Mouse (Mus musculus): ENCODE measurements at regions not wholly inside any gene's neighbourhood (a gene's known extent, or its start where the extent isn't known, plus 50 kb on each side); places are given as distances from the start of the nearest gene placed in this dataset.
A peak's percentile ranks its signal among the peaks of the same experiment; 100 is the strongest.

DNA sequence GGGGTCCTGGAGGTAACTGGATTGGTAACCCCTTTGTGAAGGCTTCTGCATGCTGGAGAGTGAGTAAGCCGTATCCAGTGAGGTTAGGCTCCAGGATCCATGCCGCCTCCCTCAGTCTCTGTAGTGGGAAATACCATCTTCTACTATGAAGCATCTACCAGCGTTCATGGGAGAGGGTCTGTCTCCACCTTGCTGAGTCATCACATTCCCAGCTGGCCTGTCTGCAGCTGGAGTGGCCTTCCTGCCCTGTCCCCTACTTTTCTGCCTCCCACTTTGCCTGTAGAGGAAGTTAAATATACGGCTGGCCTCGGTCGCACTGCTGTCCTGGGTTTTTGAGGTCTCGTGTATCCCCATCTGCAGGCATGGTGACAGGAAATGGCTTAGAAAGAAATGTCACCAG is 78.0 kb upstream of the Sec14l1 start:
- DNase-seq (ENCODE audit: low spot score) (no peak), ATAC-seq (ENCODE audit: low FRiP score, low read depth) (0 out of 2 replicates have a peak, but pooled peaks have one; percentile 10)
- 41% methylated on average over 7 of the region's 7 CpGs for WGBS
- Histone ChIP-seq H3K27me3 (ENCODE audit: control insufficient read depth, insufficient read depth, low read length) (no peaks in the 10 kb centered on the region), H3K36me3 (ENCODE audit: control insufficient read depth, insufficient read depth, low read length) (no peaks in the 10 kb centered on the region), H3K9ac (ENCODE audit: low read depth, low read length, severe bottlenecking) (no peak overlapping the region), H3K9me3 (ENCODE audit: control insufficient read depth, low read length) (no peaks in the 10 kb centered on the region), H3K4me2 (replicated peaks; ENCODE audit: low read depth, low read length, severe bottlenecking) (no peak overlapping the region), H3K4me1 (ENCODE audit: control insufficient read depth, insufficient read depth, low read length) (peaks cover 11% of the 10 kb centered on the region), H3K27ac (replicated peaks; ENCODE audit: low read depth, low read length) (no peak overlapping the region), H3K4me3 (replicated peaks; ENCODE audit: low read length) (no peak overlapping the region)
- TF ChIP-seq POLR2A (IDR thresholded peaks at IDR 0.05; ENCODE audit: borderline replicate concordance, extremely low read depth, insufficient read depth, insufficient read length), result no peak

DNA sequence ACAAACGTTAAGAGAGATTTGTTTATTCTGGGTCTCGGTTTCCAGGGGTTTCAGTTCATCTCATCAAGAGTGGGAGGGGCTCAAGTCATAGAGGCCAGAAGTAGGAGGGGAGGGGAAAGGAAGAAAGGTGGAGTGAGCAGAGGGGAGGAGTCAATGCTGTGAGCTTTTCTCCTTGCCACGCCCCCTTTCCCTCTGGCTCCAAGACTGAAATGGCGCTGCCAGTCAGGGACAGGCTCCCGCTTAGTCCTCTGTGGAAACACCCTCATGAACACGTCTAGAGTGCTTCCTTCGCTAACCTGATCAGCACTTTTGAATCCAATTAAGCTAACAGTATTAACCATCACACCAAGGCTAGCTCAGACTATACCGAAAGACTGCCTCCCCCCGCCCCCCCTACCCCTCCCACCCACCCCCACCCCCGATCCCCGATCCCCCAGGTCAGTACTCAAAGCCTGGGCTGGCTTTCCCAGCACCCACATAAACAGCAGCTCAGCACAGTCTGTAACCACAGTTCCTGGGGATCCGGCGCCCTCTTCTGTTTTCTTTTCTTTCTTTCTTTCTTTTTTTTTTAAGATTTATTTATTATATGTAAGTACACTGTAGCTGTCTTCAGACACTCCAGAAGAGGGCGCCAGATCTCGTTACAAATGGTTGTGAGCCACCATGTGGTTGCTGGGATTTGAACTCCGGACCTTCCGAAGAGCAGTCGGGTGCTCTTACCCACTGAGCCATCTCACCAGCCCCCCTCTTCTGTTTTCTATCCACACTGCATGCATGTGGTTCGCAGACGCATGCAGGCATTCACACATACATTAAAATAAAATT is 76.5 kb upstream of the Sec14l1 start:
- no peak overlapping the region for H3K4me3 ChIP-seq (replicated peaks; ENCODE audit: low read length)
- peaks cover 13% of the 10 kb centered on the region for H3K4me1 ChIP-seq (ENCODE audit: control insufficient read depth, insufficient read depth, low read length)
- peak; percentile 44 for DNase-seq (ENCODE audit: low spot score)
- no peak overlapping the region for H3K9ac ChIP-seq (ENCODE audit: low read depth, low read length, severe bottlenecking)
- no peaks in the 10 kb centered on the region for H3K9me3 ChIP-seq (ENCODE audit: control insufficient read depth, low read length)
- 44% methylated on average over 20 of the region's 20 CpGs for WGBS
- no peaks in the 10 kb centered on the region for H3K27me3 ChIP-seq (ENCODE audit: control insufficient read depth, insufficient read depth, low read length)
- no peak overlapping the region for H3K4me2 ChIP-seq (replicated peaks; ENCODE audit: low read depth, low read length, severe bottlenecking)
- no peaks in the 10 kb centered on the region for H3K36me3 ChIP-seq (ENCODE audit: control insufficient read depth, insufficient read depth, low read length)
- ATAC-seq (ENCODE audit: low FRiP score, low read depth), result no peak
- H3K27ac ChIP-seq (replicated peaks; ENCODE audit: low read depth, low read length), result no peak overlapping the region
- no peak for TF ChIP-seq POLR2A (IDR thresholded peaks at IDR 0.05; ENCODE audit: borderline replicate concordance, extremely low read depth, insufficient read depth, insufficient read length)

DNA sequence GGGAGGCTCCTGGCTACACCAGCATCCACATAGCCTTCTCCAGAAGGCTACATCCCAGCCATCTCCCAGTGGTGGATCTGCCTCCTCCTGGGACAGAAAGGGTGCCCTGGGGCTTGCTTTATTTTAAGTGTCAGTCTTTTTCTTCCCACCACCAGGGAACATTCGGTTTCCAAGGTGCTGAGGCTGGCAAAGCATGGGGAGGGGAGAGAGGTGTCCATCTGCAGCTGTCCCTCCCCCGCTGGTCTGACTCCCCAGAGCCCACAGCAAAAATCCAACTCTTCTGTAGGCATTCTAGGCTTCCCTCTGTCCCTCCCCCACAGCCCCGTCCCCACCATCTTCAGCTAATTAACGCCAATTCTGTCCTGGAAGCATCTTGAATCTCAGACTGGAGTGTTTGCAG is 74.1 kb upstream of the Sec14l1 start:
- DNase-seq (ENCODE audit: low spot score) (no peak), ATAC-seq (ENCODE audit: low FRiP score, low read depth) (no peak)
- H3K36me3 ChIP-seq (ENCODE audit: control insufficient read depth, insufficient read depth, low read length), result no peaks in the 10 kb centered on the region
- H3K27me3 ChIP-seq (ENCODE audit: control insufficient read depth, insufficient read depth, low read length), result no peaks in the 10 kb centered on the region; the same call in 1 of the 2 replicates
- H3K9me3 ChIP-seq (ENCODE audit: control insufficient read depth, low read length), result no peaks in the 10 kb centered on the region
- peaks cover 10% of the 10 kb centered on the region for H3K4me1 ChIP-seq (ENCODE audit: control insufficient read depth, insufficient read depth, low read length)
- no peak overlapping the region for H3K4me2 ChIP-seq (replicated peaks; ENCODE audit: low read depth, low read length, severe bottlenecking)
- H3K4me3 ChIP-seq (replicated peaks; ENCODE audit: low read length), result no peak overlapping the region
- 1% methylated on average over 4 of the region's 4 CpGs for WGBS
- H3K27ac ChIP-seq (replicated peaks; ENCODE audit: low read depth, low read length), result no peak overlapping the region
- no peak for TF ChIP-seq POLR2A (IDR thresholded peaks at IDR 0.05; ENCODE audit: borderline replicate concordance, extremely low read depth, insufficient read depth, insufficient read length)
- H3K9ac ChIP-seq (ENCODE audit: low read depth, low read length, severe bottlenecking), result no peak overlapping the region

DNA sequence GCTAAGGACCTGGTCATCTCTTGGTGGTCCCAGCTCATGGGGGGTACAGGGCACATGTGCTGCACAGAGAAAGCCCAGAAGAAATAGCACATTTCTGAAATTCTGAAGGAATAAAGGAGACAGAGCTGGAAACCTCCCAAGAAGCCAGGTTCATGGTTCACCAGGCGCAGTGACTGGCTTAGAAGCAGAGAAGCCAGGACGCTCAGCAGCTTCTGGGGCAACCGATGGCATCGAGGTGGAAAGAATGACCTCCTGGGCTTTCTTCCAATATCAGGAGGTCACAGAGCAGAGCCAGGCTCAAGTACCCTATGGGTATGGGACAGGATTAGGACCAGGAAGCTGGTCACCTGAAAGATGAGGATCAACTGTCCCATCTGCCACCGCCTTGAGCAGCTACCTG is 72.6 kb upstream of the Sec14l1 start:
- no peak overlapping the region for H3K4me2 ChIP-seq (replicated peaks; ENCODE audit: low read depth, low read length, severe bottlenecking)
- no peak overlapping the region for H3K9ac ChIP-seq (ENCODE audit: low read depth, low read length, severe bottlenecking)
- DNase-seq (ENCODE audit: low spot score) (no peak), ATAC-seq (ENCODE audit: low FRiP score, low read depth) (no peak)
- 80% methylated on average over 5 of the region's 5 CpGs for WGBS
- no peaks in the 10 kb centered on the region for H3K9me3 ChIP-seq (ENCODE audit: control insufficient read depth, low read length)
- no peaks in the 10 kb centered on the region for H3K36me3 ChIP-seq (ENCODE audit: control insufficient read depth, insufficient read depth, low read length)
- no peak for TF ChIP-seq POLR2A (IDR thresholded peaks at IDR 0.05; ENCODE audit: borderline replicate concordance, extremely low read depth, insufficient read depth, insufficient read length)
- H3K4me1 ChIP-seq (ENCODE audit: control insufficient read depth, insufficient read depth, low read length), result peaks cover 8% of the 10 kb centered on the region
- H3K4me3 ChIP-seq (replicated peaks; ENCODE audit: low read length), result no peak overlapping the region
- H3K27ac ChIP-seq (replicated peaks; ENCODE audit: low read depth, low read length), result no peak overlapping the region
- H3K27me3 ChIP-seq (ENCODE audit: control insufficient read depth, insufficient read depth, low read length), result no peaks in the 10 kb centered on the region; the same call in 1 of the 2 replicates

DNA sequence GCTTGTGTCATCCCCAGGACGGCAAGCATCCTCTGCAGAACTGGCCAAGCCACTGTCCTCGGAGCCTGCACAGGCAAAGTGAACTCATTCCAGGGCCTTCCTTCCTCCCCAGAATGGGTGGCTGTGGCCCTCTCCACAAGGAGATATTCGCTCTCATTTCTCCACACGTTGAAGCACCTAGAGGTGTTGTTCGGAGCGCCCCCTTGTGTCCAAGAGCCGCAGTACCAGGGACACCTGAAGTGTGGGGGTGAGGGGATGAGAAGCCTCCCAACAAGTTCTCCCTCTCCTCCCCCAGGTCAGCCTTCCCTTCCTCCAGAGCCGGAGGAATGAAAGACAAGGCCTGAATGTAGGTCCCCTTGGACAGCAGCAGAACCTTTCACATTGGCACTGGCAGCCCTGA is 71.4 kb upstream of the Sec14l1 start:
- no peak for TF ChIP-seq POLR2A (IDR thresholded peaks at IDR 0.05; ENCODE audit: borderline replicate concordance, extremely low read depth, insufficient read depth, insufficient read length)
- peaks cover 10% of the 10 kb centered on the region for H3K4me1 ChIP-seq (ENCODE audit: control insufficient read depth, insufficient read depth, low read length)
- peak; percentile 61 for DNase-seq (ENCODE audit: low spot score)
- no peak overlapping the region for H3K4me2 ChIP-seq (replicated peaks; ENCODE audit: low read depth, low read length, severe bottlenecking)
- H3K9ac ChIP-seq (ENCODE audit: low read depth, low read length, severe bottlenecking), result no peak overlapping the region
- no peak overlapping the region for H3K4me3 ChIP-seq (replicated peaks; ENCODE audit: low read length)
- WGBS, result 11% methylated on average over 8 of the region's 8 CpGs
- no peak overlapping the region for H3K27ac ChIP-seq (replicated peaks; ENCODE audit: low read depth, low read length)
- H3K36me3 ChIP-seq (ENCODE audit: control insufficient read depth, insufficient read depth, low read length), result no peaks in the 10 kb centered on the region
- no peaks in the 10 kb centered on the region for H3K9me3 ChIP-seq (ENCODE audit: control insufficient read depth, low read length)
- ATAC-seq (ENCODE audit: low FRiP score, low read depth), result no peak
- no peaks in the 10 kb centered on the region; the same call in 1 of the 2 replicates for H3K27me3 ChIP-seq (ENCODE audit: control insufficient read depth, insufficient read depth, low read length)

Data from limb, embryonic 14.5 days (tissue).